26 mouse cellular contexts compared by ENCODE assay signal in genomic region chr4:101035131-101035530, GRCm38 (mm10). TPM values are rescaled to one million over a fixed set of nuclear protein-coding genes. Genes with fewer than 3 reads are reported as not detected.
A peak's percentile ranks its signal among the peaks of the same experiment; 100 is the strongest.
DNase-seq lines count a peak whose midpoint lies in the region; ATAC-seq and TF ChIP-seq lines count a peak whose summit lies in the region.
"Had no signal": no experiment of that assay in that cellular context is flagged by ENCODE, and none has a peak within 500 bp of the region (broad histone marks: within the 10 kb centered on the region; RNA-seq: fewer than 3 reads in every experiment).

No protein-coding gene starts in this region.

- H3K4me1 ChIP-seq in hindbrain, postnatal 0 days (ENCODE audit: insufficient read depth, low read length): no peaks in the 10 kb centered on the region
- H3K4me1 ChIP-seq in hindbrain, embryonic 11.5 days (replicated peaks; ENCODE audit: control insufficient read depth, insufficient read depth, low read length): no peaks in the 10 kb centered on the region
- no peaks in the 10 kb centered on the region for H3K4me1 ChIP-seq in midbrain, embryonic 14.5 days (ENCODE audit: control insufficient read depth, insufficient read depth, low read length)
- H3K4me1 ChIP-seq in midbrain, embryonic 16.5 days (ENCODE audit: control insufficient read depth, insufficient read depth, low read length): no peaks in the 10 kb centered on the region
- H3K4me1 ChIP-seq in intestine, postnatal 0 days (replicated peaks; ENCODE audit: control insufficient read depth, insufficient read depth, low read length): no peaks in the 10 kb centered on the region
- H3K4me1 ChIP-seq: embryonic facial prominence, embryonic 12.5 days; forebrain, embryonic 12.5 days; heart, embryonic 15.5 days had no signal

- 74% methylated on average over 5 of the region's 5 CpGs for WGBS in hindbrain, postnatal 0 days
- WGBS in hindbrain, embryonic 11.5 days: 88% methylated on average over 5 of the region's 5 CpGs
- WGBS in midbrain, embryonic 14.5 days: 85% methylated on average over 5 of the region's 5 CpGs
- 80% methylated on average over 5 of the region's 5 CpGs for WGBS in midbrain, embryonic 16.5 days
- WGBS in intestine, postnatal 0 days: 66% methylated on average over 5 of the region's 5 CpGs

- peak; percentile 18 for DNase-seq in hindbrain, postnatal 0 days (ENCODE audit: low spot score)
- no peak for DNase-seq in hindbrain, embryonic 11.5 days (ENCODE audit: low spot score)
- DNase-seq in kidney, postnatal 36 days: peak; percentile 4 to 5
- DNase-seq in kidney, postnatal 4 days: no peak
- DNase-seq in midbrain, embryonic 14.5 days: peak; percentile 3
- DNase-seq: adrenal gland, postnatal 25 days; B cell, adult 2 months; cerebellum, adult 2 months; embryo, embryonic 11 days; forebrain, postnatal 0 days; gastrocnemius, postnatal 14 days; heart, adult 2 months; heart, postnatal 14 days had no signal

- TF ChIP-seq CTCF in hindbrain, postnatal 0 days (IDR thresholded peaks at IDR 0.05; ENCODE audit: low read depth): no peak
- no peak for TF ChIP-seq CTCF in intestine, postnatal 0 days (IDR thresholded peaks at IDR 0.05; ENCODE audit: low read depth)

- H3K9ac ChIP-seq in hindbrain, postnatal 0 days (replicated peaks; ENCODE audit: low read length): no peak overlapping the region
- no peak overlapping the region for H3K9ac ChIP-seq in hindbrain, embryonic 11.5 days (ENCODE audit: low read depth, low read length)
- H3K9ac ChIP-seq in midbrain, embryonic 14.5 days (replicated peaks; ENCODE audit: low read length): no peak overlapping the region
- H3K9ac ChIP-seq in midbrain, embryonic 16.5 days (ENCODE audit: low read depth, low read length): no peak overlapping the region
- H3K9ac ChIP-seq in intestine, postnatal 0 days (ENCODE audit: low read depth, low read length): no peak overlapping the region
- H3K9ac ChIP-seq: embryonic facial prominence, embryonic 12.5 days; forebrain, embryonic 12.5 days; forebrain, postnatal 0 days; heart, embryonic 15.5 days; hindbrain, embryonic 14.5 days had no signal

- no peaks in the 10 kb centered on the region for H3K36me3 ChIP-seq in hindbrain, postnatal 0 days (ENCODE audit: insufficient read depth, low read length)
- no peaks in the 10 kb centered on the region for H3K36me3 ChIP-seq in hindbrain, embryonic 11.5 days (ENCODE audit: control insufficient read depth, insufficient read depth, low read length)
- H3K36me3 ChIP-seq in midbrain, embryonic 14.5 days (ENCODE audit: control insufficient read depth, insufficient read depth, low read length): no peaks in the 10 kb centered on the region
- H3K36me3 ChIP-seq in midbrain, embryonic 16.5 days (ENCODE audit: control insufficient read depth, insufficient read depth, low read length): no peaks in the 10 kb centered on the region
- no peaks in the 10 kb centered on the region for H3K36me3 ChIP-seq in intestine, postnatal 0 days (ENCODE audit: control insufficient read depth, insufficient read depth)
- H3K36me3 ChIP-seq: embryonic facial prominence, embryonic 12.5 days; forebrain, embryonic 12.5 days; G1E; heart, embryonic 15.5 days had no signal

- H3K4me2 ChIP-seq in hindbrain, postnatal 0 days (ENCODE audit: low read depth, low read length): no peak overlapping the region
- no peak overlapping the region for H3K4me2 ChIP-seq in hindbrain, embryonic 11.5 days (replicated peaks; ENCODE audit: low read depth, low read length)
- H3K4me2 ChIP-seq in midbrain, embryonic 14.5 days (ENCODE audit: low read length): no peak overlapping the region
- H3K4me2 ChIP-seq in midbrain, embryonic 16.5 days (ENCODE audit: low read length): no peak overlapping the region
- no peak overlapping the region for H3K4me2 ChIP-seq in intestine, postnatal 0 days (replicated peaks; ENCODE audit: low read depth)
- H3K4me2 ChIP-seq: embryonic facial prominence, embryonic 12.5 days; forebrain, embryonic 12.5 days; heart, embryonic 11.5 days; heart, embryonic 15.5 days; hindbrain, embryonic 14.5 days had no signal

- H3K27me3 ChIP-seq in hindbrain, postnatal 0 days (ENCODE audit: insufficient read depth, low read length): no peaks in the 10 kb centered on the region
- H3K27me3 ChIP-seq in hindbrain, embryonic 11.5 days (ENCODE audit: control insufficient read depth, insufficient read depth, low read length): no peaks in the 10 kb centered on the region
- no peaks in the 10 kb centered on the region for H3K27me3 ChIP-seq in midbrain, embryonic 14.5 days (ENCODE audit: control insufficient read depth, insufficient read depth, low read length)
- H3K27me3 ChIP-seq in midbrain, embryonic 16.5 days (ENCODE audit: control insufficient read depth, insufficient read depth, low read depth, low read length): no peaks in the 10 kb centered on the region
- no peaks in the 10 kb centered on the region for H3K27me3 ChIP-seq in intestine, postnatal 0 days (replicated peaks; ENCODE audit: control insufficient read depth, insufficient read depth, low read length)
- H3K27me3 ChIP-seq: embryonic facial prominence, embryonic 12.5 days; forebrain, embryonic 12.5 days; heart, embryonic 15.5 days had no signal

- H3K27ac ChIP-seq in hindbrain, postnatal 0 days: no peak overlapping the region
- H3K27ac ChIP-seq in hindbrain, embryonic 11.5 days (ENCODE audit: low read depth, low read length): no peak overlapping the region
- no peak overlapping the region for H3K27ac ChIP-seq in midbrain, embryonic 14.5 days (replicated peaks; ENCODE audit: low read depth, low read length)
- H3K27ac ChIP-seq in midbrain, embryonic 16.5 days (ENCODE audit: low read length): no peak overlapping the region
- no peak overlapping the region for H3K27ac ChIP-seq in intestine, postnatal 0 days (ENCODE audit: low read depth, low read length)
- H3K27ac ChIP-seq: embryonic facial prominence, embryonic 12.5 days; forebrain, embryonic 12.5 days; heart, adult 2 months; heart, embryonic 15.5 days; hindbrain, embryonic 14.5 days had no signal

- H3K9me3 ChIP-seq in hindbrain, postnatal 0 days (ENCODE audit: low read length): no peaks in the 10 kb centered on the region
- H3K9me3 ChIP-seq in hindbrain, embryonic 11.5 days (ENCODE audit: control insufficient read depth, low read length): no peaks in the 10 kb centered on the region
- no peaks in the 10 kb centered on the region for H3K9me3 ChIP-seq in midbrain, embryonic 14.5 days (ENCODE audit: control insufficient read depth, low read length)
- no peaks in the 10 kb centered on the region for H3K9me3 ChIP-seq in midbrain, embryonic 16.5 days (replicated peaks; ENCODE audit: control insufficient read depth, low read length, poor library complexity, severe bottlenecking)
- H3K9me3 ChIP-seq in intestine, postnatal 0 days (ENCODE audit: control insufficient read depth): no peaks in the 10 kb centered on the region
- H3K9me3 ChIP-seq: embryonic facial prominence, embryonic 12.5 days; forebrain, embryonic 12.5 days; G1E; heart, embryonic 15.5 days had no signal

- no peak overlapping the region for H3K4me3 ChIP-seq in hindbrain, postnatal 0 days (ENCODE audit: low read length)
- H3K4me3 ChIP-seq in hindbrain, embryonic 11.5 days (ENCODE audit: low read depth, low read length): no peak overlapping the region
- H3K4me3 ChIP-seq in midbrain, embryonic 14.5 days (replicated peaks; ENCODE audit: low read depth, low read length): no peak overlapping the region
- no peak overlapping the region for H3K4me3 ChIP-seq in midbrain, embryonic 16.5 days (ENCODE audit: low read depth, low read length)
- H3K4me3 ChIP-seq in intestine, postnatal 0 days (ENCODE audit: low read depth, low read length): no peak overlapping the region
- H3K4me3 ChIP-seq: embryonic facial prominence, embryonic 12.5 days; forebrain, embryonic 12.5 days; heart, adult 2 months; heart, embryonic 15.5 days had no signal

- no peak for ATAC-seq in hindbrain, postnatal 0 days
- ATAC-seq in hindbrain, embryonic 11.5 days (ENCODE audit: low FRiP score): no peak
- ATAC-seq in midbrain, embryonic 14.5 days (ENCODE audit: low FRiP score, low TSS enrichment): no peak
- ATAC-seq in midbrain, embryonic 16.5 days: no peak
- ATAC-seq in intestine, postnatal 0 days: no peak
- ATAC-seq: CD4-positive, CD25-positive, alpha-beta regulatory T cell, adult 4 months; forebrain, postnatal 0 days had no signal

RNA-seq across cellular contexts. Expression of gene Gm10577, which starts 14.6 kb away (rescaled TPM):
- total RNA-seq in hindbrain, postnatal 0 days (2014; rRNA removed): not detected in 2 replicates
- not detected in 2 replicates for polyA plus RNA-seq in hindbrain, postnatal 0 days (2015; fragmentation: Nextera tagmentation; extraction: Ambion mirVana)
- polyA plus RNA-seq in hindbrain, embryonic 11.5 days (2014; fragmentation: Nextera tagmentation; extraction: Ambion mirVana): not detected in 2 replicates
- polyA plus RNA-seq in midbrain, embryonic 14.5 days (2014; fragmentation: Nextera tagmentation; extraction: Ambion mirVana): not detected in 2 replicates
- polyA plus RNA-seq in midbrain, embryonic 16.5 days (2015; fragmentation: Nextera tagmentation; extraction: Ambion mirVana): not detected in 2 replicates
- not detected in 2 replicates for polyA plus RNA-seq in intestine, postnatal 0 days (2015; fragmentation: Nextera tagmentation; extraction: Ambion mirVana)
- total RNA-seq: adrenal gland, postnatal 25 days; common myeloid progenitor, adult 5-6 weeks; forebrain, postnatal 0 days; G1E; gastrocnemius, adult 18-20 months; gastrocnemius, postnatal 14 days; heart, adult 2 months; heart, postnatal 14 days; hematopoietic stem cell, adult 5-6 weeks had no signal
- polyA plus RNA-seq: CD4-positive, CD25-positive, alpha-beta regulatory T cell, adult 4 months; cerebellum, adult 2 months; embryonic facial prominence, embryonic 12.5 days; forebrain, embryonic 12.5 days; forebrain, postnatal 0 days; G1E; gonadal fat pad, adult 2 months; heart, adult 2 months; heart, embryonic 11.5 days; heart, embryonic 15.5 days; hindbrain, embryonic 14.5 days had no signal

RNA-seq across cellular contexts. Expression of gene Raver2, which starts 33.7 kb away (rescaled TPM):
- total RNA-seq in hindbrain, postnatal 0 days (2014; rRNA removed): 18.9 and 20.2 TPM in 2 replicates
- 5.3 and 6.6 TPM in 2 replicates for polyA plus RNA-seq in hindbrain, postnatal 0 days (2015; fragmentation: Nextera tagmentation; extraction: Ambion mirVana)
- polyA plus RNA-seq in hindbrain, embryonic 11.5 days (2014; fragmentation: Nextera tagmentation; extraction: Ambion mirVana): 11.2 and 13.4 TPM in 2 replicates
- 4.8 and 5.8 TPM in 2 replicates for polyA plus RNA-seq in midbrain, embryonic 14.5 days (2014; fragmentation: Nextera tagmentation; extraction: Ambion mirVana)
- polyA plus RNA-seq in midbrain, embryonic 16.5 days (2015; fragmentation: Nextera tagmentation; extraction: Ambion mirVana): 4.3 and 4.6 TPM in 2 replicates
- polyA plus RNA-seq in intestine, postnatal 0 days (2015; fragmentation: Nextera tagmentation; extraction: Ambion mirVana): 3.0 and 3.1 TPM in 2 replicates
- polyA plus RNA-seq: G1E had no signal

Comparison
In these comparisons a context has a peak if more than half of its experiments do, and no peak if none do; other contexts are left out.
1. DNase-seq: peak in hindbrain, postnatal 0 days (single experiment), kidney, postnatal 36 days (2 of 2) and midbrain, embryonic 14.5 days (single experiment); none in hindbrain, embryonic 11.5 days (single experiment) and kidney, postnatal 4 days (0 of 2).